Mouse (Mus musculus): ENCODE measurements around the gene Anapc2. TPM values are rescaled to one million over a fixed set of nuclear protein-coding genes. Genes with fewer than 3 reads are reported as not detected.

Anapc2 gene
- polyA plus RNA-seq, 1 experiment from 2014 or later: 116 TPM

DNA sequence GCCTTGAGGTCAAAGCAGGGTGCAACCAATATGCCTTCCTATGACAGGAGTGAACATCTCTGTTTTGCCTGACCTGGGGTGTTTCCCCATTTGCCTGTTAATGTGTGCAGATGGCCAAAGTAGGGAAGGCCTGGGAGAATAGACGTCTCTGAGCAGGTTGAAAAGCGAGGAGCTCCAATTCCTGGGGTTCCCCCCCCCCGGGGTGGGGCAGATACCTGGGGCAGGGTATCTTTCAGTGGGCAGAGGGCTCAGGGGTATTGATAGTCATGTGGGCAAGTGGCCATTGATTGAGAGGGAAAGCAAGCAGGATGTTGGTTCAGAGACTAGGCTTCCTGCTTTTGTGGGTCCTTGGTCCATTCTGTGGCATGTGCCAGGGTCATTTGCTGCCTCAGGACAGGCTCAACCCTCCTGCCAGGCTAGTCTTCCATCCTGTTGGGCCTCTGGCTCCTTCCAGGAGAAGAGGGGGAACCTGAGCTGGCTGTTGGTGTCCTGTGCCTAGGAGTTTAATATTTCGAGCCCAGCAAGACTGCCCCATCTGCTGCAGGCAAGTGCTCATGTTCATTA, 4.5 kb upstream of the Anapc2 start:
- Histone ChIP-seq H3K4me3 (ENCODE audit: low read depth, low read length) (no peak overlapping the region), H3K4me2 (ENCODE audit: low read depth, low read length, severe bottlenecking) (no peak overlapping the region)

DNA sequence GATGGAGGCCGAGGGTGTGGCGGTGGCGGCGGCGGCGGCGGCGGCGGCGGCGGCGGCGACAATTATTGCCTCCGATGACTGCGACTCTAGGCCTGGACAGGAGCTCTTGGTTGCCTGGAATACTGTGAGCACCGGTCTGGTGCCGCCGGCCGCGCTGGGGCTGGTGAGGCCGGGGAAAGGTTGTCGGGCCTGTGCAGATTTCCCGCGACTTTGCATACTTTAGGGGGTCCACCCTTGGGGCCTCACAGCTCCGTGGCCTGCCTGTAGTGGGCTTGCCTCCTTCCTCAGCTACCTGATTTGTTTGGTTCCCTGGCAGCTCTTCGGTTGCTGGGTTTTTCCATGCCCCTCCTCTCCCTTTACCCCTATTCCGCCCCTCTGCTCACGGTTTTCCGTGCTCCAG, 237 bp downstream of the Anapc2 start:
- H3K4me2 ChIP-seq (ENCODE audit: low read depth, low read length, severe bottlenecking): peak overlapping the region; percentile 68
- ATAC-seq (replicated peaks; ENCODE audit: low FRiP score) (peak; percentile 62), DNase-seq (ENCODE audit: low spot score) (no peak)
- peaks cover 5% of the 10 kb centered on the region for H3K36me3 ChIP-seq (ENCODE audit: control insufficient read depth, insufficient read depth, low read length)
- H3K4me1 ChIP-seq (replicated peaks; ENCODE audit: control insufficient read depth, insufficient read depth, low read length): peaks cover 18% of the 10 kb centered on the region
- peak overlapping the region; percentile 70 for H3K9ac ChIP-seq (ENCODE audit: low read length)
- H3K9me3 ChIP-seq (ENCODE audit: control insufficient read depth, low read length): no peaks in the 10 kb centered on the region
- no peak overlapping the region for H3K27ac ChIP-seq (ENCODE audit: low read depth, low read length)
- WGBS: under 1% methylated on average over 28 of the region's 29 CpGs
- peak overlapping the region; percentile 91 for H3K4me3 ChIP-seq (ENCODE audit: low read depth, low read length)
- H3K27me3 ChIP-seq (ENCODE audit: control insufficient read depth, insufficient read depth, low read length): no peaks in the 10 kb centered on the region

More for the DNA sequence above, 4.5 kb upstream of the Anapc2 start:
- H3K9ac ChIP-seq (ENCODE audit: low read length): no peak overlapping the region
- no peaks in the 10 kb centered on the region; the same call in 1 of the 2 replicates for H3K36me3 ChIP-seq (ENCODE audit: control insufficient read depth, insufficient read depth, low read length)
- ATAC-seq (replicated peaks; ENCODE audit: low FRiP score): no peak
- peaks cover 16% of the 10 kb centered on the region for H3K27me3 ChIP-seq (ENCODE audit: control insufficient read depth, insufficient read depth, low read length)
- H3K27ac ChIP-seq (ENCODE audit: low read depth, low read length): no peak overlapping the region
- 75% methylated on average over 4 of the region's 4 CpGs for WGBS
- H3K9me3 ChIP-seq (ENCODE audit: control insufficient read depth, low read length): no peaks in the 10 kb centered on the region
- no peak for DNase-seq (ENCODE audit: low spot score)
- peaks cover 26% of the 10 kb centered on the region for H3K4me1 ChIP-seq (replicated peaks; ENCODE audit: control insufficient read depth, insufficient read depth, low read length)

DNA sequence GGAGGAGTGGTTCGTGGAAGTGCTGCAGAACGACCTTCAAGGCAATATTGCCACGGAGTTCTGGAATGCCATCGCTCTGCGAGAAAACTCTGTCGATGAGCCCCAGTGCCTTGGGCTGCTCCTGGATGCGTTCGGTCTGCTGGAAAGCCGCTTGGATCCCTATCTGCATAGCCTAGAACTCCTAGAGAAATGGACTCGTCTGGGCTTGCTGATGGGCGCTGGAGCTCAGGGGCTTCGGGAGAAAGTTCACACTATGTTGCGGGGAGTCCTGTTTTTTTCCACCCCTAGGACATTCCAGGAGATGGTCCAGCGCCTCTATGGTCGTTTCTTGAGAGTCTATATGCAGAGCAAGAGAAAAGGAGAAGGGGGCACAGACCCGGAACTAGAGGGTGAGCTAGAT, 732 bp downstream of the Anapc2 start:
- 39% methylated on average over 16 of the region's 16 CpGs for WGBS
- no peaks in the 10 kb centered on the region for H3K9me3 ChIP-seq (ENCODE audit: control insufficient read depth, low read length)
- no peak for DNase-seq (ENCODE audit: low spot score)
- peak overlapping the region; percentile 68 for H3K4me2 ChIP-seq (ENCODE audit: low read depth, low read length, severe bottlenecking)
- H3K27ac ChIP-seq (ENCODE audit: low read depth, low read length): no peak overlapping the region
- H3K9ac ChIP-seq (ENCODE audit: low read length): peak overlapping the region; percentile 70
- no peaks in the 10 kb centered on the region for H3K27me3 ChIP-seq (ENCODE audit: control insufficient read depth, insufficient read depth, low read length)
- no peak for ATAC-seq (replicated peaks; ENCODE audit: low FRiP score)
- H3K4me3 ChIP-seq (ENCODE audit: low read depth, low read length): peak overlapping the region; percentile 91
- H3K4me1 ChIP-seq (replicated peaks; ENCODE audit: control insufficient read depth, insufficient read depth, low read length): peaks cover 18% of the 10 kb centered on the region
- H3K36me3 ChIP-seq (ENCODE audit: control insufficient read depth, insufficient read depth, low read length): peaks cover 5% of the 10 kb centered on the region

GRCm38 (mm10) chr2:25278928-25279882, 6.9 kb downstream of the Anapc2 start:
- H3K27me3 ChIP-seq (ENCODE audit: control insufficient read depth, insufficient read depth, low read length): no peaks in the 10 kb centered on the region
- WGBS: 63% methylated on average over 13 of the region's 13 CpGs
- no peak overlapping the region for H3K4me2 ChIP-seq (ENCODE audit: low read depth, low read length, severe bottlenecking)
- H3K9ac ChIP-seq (ENCODE audit: low read length): no peak overlapping the region
- peaks cover 12% of the 10 kb centered on the region for H3K36me3 ChIP-seq (ENCODE audit: control insufficient read depth, insufficient read depth, low read length)
- ATAC-seq (replicated peaks; ENCODE audit: low FRiP score): no peak; the same call in 1 of the 2 replicates
- H3K27ac ChIP-seq (ENCODE audit: low read depth, low read length): no peak overlapping the region
- no peaks in the 10 kb centered on the region for H3K9me3 ChIP-seq (ENCODE audit: control insufficient read depth, low read length)
- H3K4me1 ChIP-seq (replicated peaks; ENCODE audit: control insufficient read depth, insufficient read depth, low read length): no peaks in the 10 kb centered on the region
- DNase-seq (ENCODE audit: low spot score): peak; percentile 89
- no peak overlapping the region for H3K4me3 ChIP-seq (ENCODE audit: low read depth, low read length)

DNA sequence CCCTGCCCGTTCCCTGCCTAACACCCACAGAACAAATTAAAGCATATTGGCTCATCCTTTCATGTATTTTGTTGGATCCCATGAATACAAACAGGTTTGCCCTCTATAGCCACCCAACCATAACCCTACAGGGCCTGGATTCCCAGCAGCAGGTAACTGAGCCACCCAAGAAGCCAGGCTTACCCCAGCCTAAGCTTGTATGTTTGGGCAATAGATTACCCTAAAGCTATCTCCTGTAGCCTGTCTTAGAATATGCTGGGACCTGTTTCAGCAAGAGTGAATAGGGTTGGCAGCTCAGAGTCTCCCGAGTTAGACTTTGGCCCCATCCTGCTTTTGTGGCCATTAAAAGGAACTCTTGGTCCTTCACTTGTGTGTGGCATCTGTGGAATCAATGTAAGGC, 13.3 kb downstream of the Anapc2 start:
- 97% methylated on average over 2 of the region's 2 CpGs for WGBS
- no peak overlapping the region for H3K27ac ChIP-seq (ENCODE audit: low read depth, low read length)
- peaks cover 27% of the 10 kb centered on the region for H3K27me3 ChIP-seq (ENCODE audit: control insufficient read depth, insufficient read depth, low read length)
- H3K9ac ChIP-seq (ENCODE audit: low read length): no peak overlapping the region
- DNase-seq (ENCODE audit: low spot score) (no peak), ATAC-seq (replicated peaks; ENCODE audit: low FRiP score) (no peak)
- H3K4me2 ChIP-seq (ENCODE audit: low read depth, low read length, severe bottlenecking): no peak overlapping the region
- peaks cover 7% of the 10 kb centered on the region; the same call in 1 of the 2 replicates for H3K36me3 ChIP-seq (ENCODE audit: control insufficient read depth, insufficient read depth, low read length)
- H3K9me3 ChIP-seq (ENCODE audit: control insufficient read depth, low read length): no peaks in the 10 kb centered on the region
- no peaks in the 10 kb centered on the region for H3K4me1 ChIP-seq (replicated peaks; ENCODE audit: control insufficient read depth, insufficient read depth, low read length)
- no peak overlapping the region for H3K4me3 ChIP-seq (ENCODE audit: low read depth, low read length)

DNA sequence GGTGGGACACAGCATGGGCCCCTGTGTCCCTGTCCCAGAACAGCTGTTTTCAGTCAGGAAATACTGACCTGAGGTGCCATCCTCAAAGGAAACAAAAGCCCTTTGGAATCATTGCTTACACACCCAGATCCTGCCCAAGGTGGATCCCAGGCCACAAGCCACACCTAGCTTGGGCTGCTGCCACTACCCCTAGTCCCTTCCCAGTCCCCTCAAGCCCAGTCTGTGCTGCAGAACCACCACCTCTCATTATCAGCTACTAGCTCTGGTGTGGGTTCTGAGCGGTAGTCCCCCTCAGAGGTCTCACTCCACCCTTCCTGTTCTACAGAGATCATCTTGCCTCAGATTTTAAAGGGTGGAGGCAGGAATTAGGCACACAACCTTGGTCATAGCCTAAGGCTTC, 14.0 kb downstream of the Anapc2 start:
- H3K9me3 ChIP-seq (ENCODE audit: control insufficient read depth, low read length): no peaks in the 10 kb centered on the region
- H3K27ac ChIP-seq (ENCODE audit: low read depth, low read length): no peak overlapping the region
- H3K4me1 ChIP-seq (replicated peaks; ENCODE audit: control insufficient read depth, insufficient read depth, low read length): no peaks in the 10 kb centered on the region; the same call in 1 of the 2 replicates
- peaks cover 7% of the 10 kb centered on the region; the same call in 1 of the 2 replicates for H3K36me3 ChIP-seq (ENCODE audit: control insufficient read depth, insufficient read depth, low read length)
- H3K4me3 ChIP-seq (ENCODE audit: low read depth, low read length): no peak overlapping the region
- no peak for ATAC-seq (replicated peaks; ENCODE audit: low FRiP score)
- WGBS: 88% methylated on average over 1 of the region's 1 CpGs
- no peak overlapping the region for H3K4me2 ChIP-seq (ENCODE audit: low read depth, low read length, severe bottlenecking)
- no peak for DNase-seq (ENCODE audit: low spot score)
- no peak overlapping the region for H3K9ac ChIP-seq (ENCODE audit: low read length)
- peaks cover 35% of the 10 kb centered on the region for H3K27me3 ChIP-seq (ENCODE audit: control insufficient read depth, insufficient read depth, low read length)

- Histone ChIP-seq H3K9me3 (ENCODE audit: control insufficient read depth, low read length) (no peaks in the 10 kb centered on the region), H3K4me3 (ENCODE audit: low read depth, low read length) (no peak overlapping the region), H3K4me2 (ENCODE audit: low read depth, low read length, severe bottlenecking) (no peak overlapping the region), H3K9ac (ENCODE audit: low read length) (no peak overlapping the region), H3K36me3 (ENCODE audit: control insufficient read depth, insufficient read depth, low read length) (peaks cover 7% of the 10 kb centered on the region; the same call in 1 of the 2 replicates), H3K27ac (ENCODE audit: low read depth, low read length) (no peak overlapping the region), H3K27me3 (ENCODE audit: control insufficient read depth, insufficient read depth, low read length) (peaks cover 42% of the 10 kb centered on the region), H3K4me1 (replicated peaks; ENCODE audit: control insufficient read depth, insufficient read depth, low read length) (peaks cover 1% of the 10 kb centered on the region; the same call in 1 of the 2 replicates)
- 54% methylated on average over 7 of the region's 7 CpGs for WGBS
- ATAC-seq (replicated peaks; ENCODE audit: low FRiP score): no peak
- DNase-seq (ENCODE audit: low spot score): no peak
Measured at GRCm38 (mm10) chr2:25286837-25287636, 14.8 kb downstream of the Anapc2 start.

DNA sequence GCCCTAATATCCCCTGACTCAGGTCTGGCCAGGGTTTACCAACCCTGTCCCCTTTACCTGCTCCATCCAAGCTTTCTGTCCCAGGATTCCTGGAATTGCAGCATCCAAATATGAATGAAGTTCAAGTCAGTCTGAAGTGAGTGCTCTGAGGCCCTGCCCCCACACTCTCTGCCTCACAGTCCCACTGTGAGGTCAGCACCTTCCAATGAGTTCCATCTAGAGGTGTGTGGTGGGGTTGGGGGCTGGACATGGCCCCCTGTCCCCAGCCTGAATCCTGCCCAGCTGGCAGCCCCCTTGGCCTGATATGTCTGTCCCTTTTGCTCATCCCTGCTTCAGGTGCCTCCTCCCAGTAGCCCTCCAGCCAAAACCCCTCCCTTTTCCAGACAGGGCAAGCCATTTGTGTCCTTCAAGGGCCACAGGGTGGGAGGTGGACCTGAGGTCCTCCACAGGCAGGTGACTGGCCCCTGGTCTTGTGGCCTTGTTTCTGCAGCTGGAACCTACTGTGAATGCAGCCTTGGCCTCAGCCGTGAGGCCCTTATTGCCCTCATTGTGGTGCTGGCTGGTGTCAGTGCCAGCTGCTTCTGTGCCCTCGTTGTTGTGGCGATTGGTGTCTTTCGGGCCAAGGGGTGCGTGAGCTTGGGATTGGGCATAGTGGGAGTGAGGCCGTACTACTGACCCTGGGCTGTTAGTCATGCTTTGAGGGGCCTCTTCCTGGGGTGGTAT, 15.8 kb downstream of the Anapc2 start, which contains the start of gene Tmem210:
Gene Tmem210, plus strand, starts transcription at position 219 of the 723 bp plus-strand sequence.
- H3K4me2 ChIP-seq (ENCODE audit: low read depth, low read length, severe bottlenecking): no peak within 1 kb of the TSS
- no peak within 1 kb of the TSS for H3K9ac ChIP-seq (ENCODE audit: low read length)
- peaks cover 52% of the 10 kb centered on the region for H3K27me3 ChIP-seq (ENCODE audit: control insufficient read depth, insufficient read depth, low read length)
- no peak within 1 kb of the TSS for H3K4me3 ChIP-seq (ENCODE audit: low read depth, low read length)
- WGBS: 82% methylated on average over 6 of the region's 6 CpGs
- H3K36me3 ChIP-seq (ENCODE audit: control insufficient read depth, insufficient read depth, low read length): peaks cover 7% of the 10 kb centered on the region; the same call in 1 of the 2 replicates
- H3K27ac ChIP-seq (ENCODE audit: low read depth, low read length): no peak within 1 kb of the TSS
- DNase-seq (ENCODE audit: low spot score) (no peak), ATAC-seq (replicated peaks; ENCODE audit: low FRiP score) (no peak)
- H3K4me1 ChIP-seq (replicated peaks; ENCODE audit: control insufficient read depth, insufficient read depth, low read length): peaks cover 3% of the 10 kb centered on the region; the same call in 1 of the 2 replicates
- no peaks in the 10 kb centered on the region for H3K9me3 ChIP-seq (ENCODE audit: control insufficient read depth, low read length)
